Mouse (Mus musculus): ENCODE data around the gene Osbpl10. TPM values are rescaled to one million over a fixed set of nuclear protein-coding genes. Genes with fewer than 3 reads are reported as not detected.
"Not testable (repeated sequence)": the region's sequence is repeated elsewhere in the genome, so short reads cannot be mapped to it uniquely, and the experiment has no call there.

Osbpl10 gene
- polyA plus RNA-seq, 1 experiment from 2014 or later = 1.4 TPM

DNA sequence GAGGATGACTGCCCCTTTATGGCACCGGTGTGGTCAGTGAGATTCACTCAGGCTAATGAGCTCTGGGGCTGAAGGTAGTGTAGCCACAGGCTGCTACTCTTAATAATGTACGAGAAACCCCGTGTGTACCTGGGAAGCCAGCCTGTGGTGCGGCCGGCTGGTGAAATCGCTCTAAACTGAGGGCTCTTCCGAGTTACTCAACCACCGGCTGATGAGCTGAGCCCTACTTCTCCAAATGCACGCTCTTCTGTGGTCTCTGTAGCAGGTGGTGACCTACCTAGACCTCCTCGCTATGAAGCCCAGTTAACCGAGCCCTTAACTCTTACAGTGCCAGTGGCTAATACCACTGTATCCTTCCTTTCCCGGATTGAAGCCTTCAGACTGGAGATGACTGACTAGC is 34.0 kb downstream of the Osbpl10 start:
- H3K27ac ChIP-seq (ENCODE audit: low read length) = no peak overlapping the region
- no peak overlapping the region for H3K4me2 ChIP-seq (ENCODE audit: low read depth, low read length)
- no peaks in the 10 kb centered on the region for H3K4me1 ChIP-seq (ENCODE audit: control insufficient read depth, insufficient read depth, low read length)
- no peak overlapping the region for H3K9ac ChIP-seq (ENCODE audit: low read depth, low read length)
- H3K27me3 ChIP-seq (replicated peaks; ENCODE audit: control insufficient read depth, insufficient read depth, low read length) = no peaks in the 10 kb centered on the region
- H3K36me3 ChIP-seq (ENCODE audit: control insufficient read depth, insufficient read depth, low read length) = no peaks in the 10 kb centered on the region
- ATAC-seq = no peak
- WGBS = 59% methylated on average over 12 of the region's 12 CpGs
- no peak overlapping the region for H3K4me3 ChIP-seq (ENCODE audit: low read length)
- peaks cover 16% of the 10 kb centered on the region for H3K9me3 ChIP-seq (ENCODE audit: control insufficient read depth, low read length)

DNA sequence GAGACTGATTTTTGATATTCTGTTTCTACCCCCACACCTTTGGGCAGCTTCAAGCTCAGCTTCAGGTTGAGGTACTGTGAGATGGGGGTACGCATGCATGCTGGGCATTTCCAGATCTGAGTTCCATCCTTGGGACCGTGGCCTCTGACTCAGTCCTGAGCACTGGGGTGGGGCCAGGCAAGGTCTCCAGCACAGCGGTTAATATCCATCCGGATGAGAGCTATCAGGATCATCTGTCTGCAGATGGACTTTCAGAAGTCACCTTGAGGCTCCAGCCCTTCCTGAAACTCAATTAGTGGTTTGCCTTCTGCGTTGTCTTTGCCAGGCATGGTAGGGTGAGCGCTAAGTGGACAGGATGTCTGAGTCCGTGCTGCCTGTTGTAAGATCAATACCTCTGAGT is 41.8 kb downstream of the Osbpl10 start:
- H3K27ac ChIP-seq (ENCODE audit: low read length) = no peak overlapping the region
- no peak overlapping the region for H3K9ac ChIP-seq (ENCODE audit: low read depth, low read length)
- H3K9me3 ChIP-seq (ENCODE audit: control insufficient read depth, low read length) = peaks cover 10% of the 10 kb centered on the region; the same call in 1 of the 2 replicates
- no peak overlapping the region for H3K4me2 ChIP-seq (ENCODE audit: low read depth, low read length)
- no peaks in the 10 kb centered on the region for H3K27me3 ChIP-seq (replicated peaks; ENCODE audit: control insufficient read depth, insufficient read depth, low read length)
- 86% methylated on average over 7 of the region's 7 CpGs for WGBS
- H3K4me1 ChIP-seq (ENCODE audit: control insufficient read depth, insufficient read depth, low read length) = no peaks in the 10 kb centered on the region
- H3K4me3 ChIP-seq (ENCODE audit: low read length) = no peak overlapping the region
- H3K36me3 ChIP-seq (ENCODE audit: control insufficient read depth, insufficient read depth, low read length) = no peaks in the 10 kb centered on the region
- ATAC-seq = no peak

DNA sequence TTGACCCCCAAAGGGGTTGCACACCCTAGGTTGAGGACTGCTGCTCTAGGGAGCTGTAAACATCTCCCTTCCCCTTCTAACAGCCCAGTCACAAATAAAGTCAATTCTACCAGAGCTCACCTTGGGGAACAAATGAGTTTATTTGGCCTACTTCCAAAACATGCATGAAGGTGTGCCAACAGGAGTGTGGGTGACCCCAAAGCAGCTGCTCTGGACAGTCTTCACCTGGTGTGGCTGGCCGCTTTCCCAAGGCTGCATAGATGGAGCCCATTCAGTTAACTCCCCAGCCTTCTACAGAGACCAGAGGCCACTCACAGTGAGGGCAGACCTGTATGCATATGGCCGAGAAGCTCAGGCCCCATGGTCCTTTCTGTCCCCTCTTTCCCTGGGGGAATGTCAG is 43.0 kb downstream of the Osbpl10 start:
- Histone ChIP-seq H3K4me1 (ENCODE audit: control insufficient read depth, insufficient read depth, low read length) (no peaks in the 10 kb centered on the region), H3K36me3 (ENCODE audit: control insufficient read depth, insufficient read depth, low read length) (no peaks in the 10 kb centered on the region), H3K27me3 (replicated peaks; ENCODE audit: control insufficient read depth, insufficient read depth, low read length) (no peaks in the 10 kb centered on the region), H3K27ac (ENCODE audit: low read length) (no peak overlapping the region), H3K9ac (ENCODE audit: low read depth, low read length) (no peak overlapping the region), H3K4me3 (ENCODE audit: low read length) (no peak overlapping the region), H3K4me2 (ENCODE audit: low read depth, low read length) (no peak overlapping the region), H3K9me3 (ENCODE audit: control insufficient read depth, low read length) (peaks cover 5% of the 10 kb centered on the region; the same call in 1 of the 2 replicates)
- 88% methylated on average over 2 of the region's 2 CpGs for WGBS
- ATAC-seq = 0 out of 2 replicates have a peak, but pooled peaks have one; percentile 63

DNA sequence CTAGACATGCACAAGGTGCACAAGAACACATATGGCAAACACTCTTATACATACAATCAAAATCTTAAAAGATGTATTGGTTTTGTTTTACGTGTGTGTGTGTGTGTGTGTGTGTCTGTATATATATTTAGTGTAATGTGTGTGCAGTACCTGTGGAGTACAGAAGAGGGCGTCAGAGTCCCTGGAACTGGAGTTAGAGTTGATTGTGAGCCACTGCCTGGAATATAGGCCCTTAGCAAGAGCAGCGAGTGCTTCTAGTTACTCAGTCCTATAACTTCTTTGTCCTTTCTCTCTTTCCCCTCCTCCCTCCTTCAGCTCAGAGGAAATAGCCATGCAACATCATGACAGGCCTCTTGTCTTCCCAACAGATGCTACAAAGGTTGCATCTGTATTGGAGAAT is 44.8 kb downstream of the Osbpl10 start:
- no peak overlapping the region for H3K9ac ChIP-seq (ENCODE audit: low read depth, low read length)

DNA sequence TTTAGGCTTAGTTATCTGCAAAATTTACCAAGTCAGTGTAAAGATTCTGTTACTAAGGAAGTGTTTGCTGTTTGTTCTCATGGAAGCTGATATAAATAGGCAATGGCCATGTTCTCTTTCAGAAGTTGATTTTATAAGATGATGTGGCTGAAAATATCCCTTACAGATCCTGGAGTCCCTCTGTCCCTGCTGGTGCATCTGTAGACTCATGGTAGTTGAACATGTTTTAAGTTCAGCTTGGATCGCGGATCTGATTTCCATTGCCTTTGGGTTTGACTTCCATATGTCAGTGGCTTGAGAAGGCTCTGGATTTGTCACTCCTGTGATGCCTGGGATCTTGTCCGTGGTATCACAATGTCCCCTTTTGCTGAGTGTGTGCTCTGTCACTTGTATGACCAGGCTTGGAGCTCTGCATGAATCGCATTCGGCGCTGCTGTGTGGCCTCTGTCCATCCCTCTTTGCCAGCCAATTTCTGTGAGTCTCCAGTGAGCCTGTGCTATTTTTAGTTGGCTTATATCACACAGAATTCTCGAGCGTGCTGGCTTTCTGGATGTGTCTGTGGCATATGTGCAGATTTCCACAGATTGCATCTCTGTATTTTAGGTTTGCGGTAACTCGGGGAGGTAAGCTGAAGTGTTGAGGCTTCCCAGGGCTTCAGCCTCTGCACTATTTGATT is 45.5 kb downstream of the Osbpl10 start:
- H3K9ac ChIP-seq (ENCODE audit: low read depth, low read length) = no peak overlapping the region
- no peak overlapping the region for H3K27ac ChIP-seq (ENCODE audit: low read length)
- H3K9me3 ChIP-seq (ENCODE audit: control insufficient read depth, low read length) = peaks cover 5% of the 10 kb centered on the region; the same call in 1 of the 2 replicates
- no peaks in the 10 kb centered on the region for H3K4me1 ChIP-seq (ENCODE audit: control insufficient read depth, insufficient read depth, low read length)
- 88% methylated on average over 10 of the region's 10 CpGs for WGBS
- no peak for ATAC-seq
- H3K27me3 ChIP-seq (replicated peaks; ENCODE audit: control insufficient read depth, insufficient read depth, low read length) = no peaks in the 10 kb centered on the region
- no peak overlapping the region for H3K4me2 ChIP-seq (ENCODE audit: low read depth, low read length)
- no peak overlapping the region for H3K4me3 ChIP-seq (ENCODE audit: low read length)
- H3K36me3 ChIP-seq (ENCODE audit: control insufficient read depth, insufficient read depth, low read length) = no peaks in the 10 kb centered on the region

More for the DNA sequence above, 44.8 kb downstream of the Osbpl10 start:
- Histone ChIP-seq H3K4me3 (ENCODE audit: low read length) (no peak overlapping the region), H3K4me2 (ENCODE audit: low read depth, low read length) (no peak overlapping the region), H3K36me3 (ENCODE audit: control insufficient read depth, insufficient read depth, low read length) (no peaks in the 10 kb centered on the region), H3K4me1 (ENCODE audit: control insufficient read depth, insufficient read depth, low read length) (no peaks in the 10 kb centered on the region), H3K9me3 (ENCODE audit: control insufficient read depth, low read length) (peaks cover 5% of the 10 kb centered on the region; the same call in 1 of the 2 replicates), H3K27ac (ENCODE audit: low read length) (no peak overlapping the region), H3K27me3 (replicated peaks; ENCODE audit: control insufficient read depth, insufficient read depth, low read length) (no peaks in the 10 kb centered on the region)
- ATAC-seq = no peak
- 81% methylated on average over 3 of the region's 3 CpGs for WGBS

DNA sequence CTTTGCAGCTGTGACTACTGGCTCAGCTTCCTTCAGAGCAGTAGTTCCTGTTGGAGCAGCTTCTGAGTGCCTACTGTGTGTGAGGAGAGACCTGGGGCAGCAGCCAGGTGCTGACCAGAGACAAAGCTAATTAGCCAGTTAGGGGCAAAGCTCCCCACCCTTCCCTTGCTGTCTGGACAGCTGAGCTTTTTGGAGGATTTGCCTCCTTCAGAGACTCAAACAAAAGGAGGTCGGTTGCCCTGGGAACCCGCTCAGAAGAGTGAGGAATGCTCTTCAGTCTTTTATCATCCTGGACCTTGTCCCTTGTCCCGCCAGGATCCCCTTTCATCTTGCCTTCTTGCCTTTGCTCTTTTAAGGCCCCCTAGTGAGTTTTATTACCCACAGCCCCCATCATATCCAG is 50.9 kb downstream of the Osbpl10 start:
- Histone ChIP-seq H3K4me1 (ENCODE audit: control insufficient read depth, insufficient read depth, low read length) (0 out of 2 replicates have a peak, but pooled peaks cover 4% of the 10 kb centered on the region), H3K9ac (ENCODE audit: low read depth, low read length) (no peak overlapping the region), H3K9me3 (ENCODE audit: control insufficient read depth, low read length) (no peaks in the 10 kb centered on the region), H3K4me2 (ENCODE audit: low read depth, low read length) (no peak overlapping the region), H3K27me3 (replicated peaks; ENCODE audit: control insufficient read depth, insufficient read depth, low read length) (no peaks in the 10 kb centered on the region), H3K4me3 (ENCODE audit: low read length) (no peak overlapping the region), H3K27ac (ENCODE audit: low read length) (no peak overlapping the region), H3K36me3 (ENCODE audit: control insufficient read depth, insufficient read depth, low read length) (no peaks in the 10 kb centered on the region)
- ATAC-seq = no peak
- 19% methylated on average over 3 of the region's 3 CpGs for WGBS

DNA sequence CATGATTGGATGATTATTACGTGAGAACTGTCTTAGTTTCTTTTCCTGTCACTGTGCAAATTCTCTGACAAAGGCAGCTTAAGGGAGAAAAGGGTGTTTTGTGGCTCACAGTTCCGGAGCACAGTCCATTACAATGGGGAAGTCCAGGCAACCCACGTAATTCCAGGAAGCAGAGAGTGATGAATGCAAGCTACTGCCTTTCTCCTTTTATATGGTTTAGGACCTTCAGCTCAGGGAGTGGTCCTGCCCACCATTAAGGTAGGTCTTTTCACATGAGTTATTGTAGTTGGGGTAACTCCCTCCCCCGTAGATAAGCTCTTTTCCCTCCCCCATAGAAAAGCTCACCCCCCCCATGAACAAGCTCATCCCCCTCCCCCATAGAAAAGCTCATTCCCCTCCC is 52.2 kb downstream of the Osbpl10 start:
- no peak for ATAC-seq
- Histone ChIP-seq H3K9me3 (ENCODE audit: control insufficient read depth, low read length) (no peaks in the 10 kb centered on the region), H3K9ac (ENCODE audit: low read depth, low read length) (no peak overlapping the region), H3K4me2 (ENCODE audit: low read depth, low read length) (no peak overlapping the region), H3K36me3 (ENCODE audit: control insufficient read depth, insufficient read depth, low read length) (no peaks in the 10 kb centered on the region), H3K4me1 (ENCODE audit: control insufficient read depth, insufficient read depth, low read length) (0 out of 2 replicates have a peak, but pooled peaks cover 4% of the 10 kb centered on the region), H3K27me3 (replicated peaks; ENCODE audit: control insufficient read depth, insufficient read depth, low read length) (no peaks in the 10 kb centered on the region), H3K27ac (ENCODE audit: low read length) (no peak overlapping the region), H3K4me3 (ENCODE audit: low read length) (no peak overlapping the region)
- WGBS = 74% methylated on average over 4 of the region's 4 CpGs

DNA sequence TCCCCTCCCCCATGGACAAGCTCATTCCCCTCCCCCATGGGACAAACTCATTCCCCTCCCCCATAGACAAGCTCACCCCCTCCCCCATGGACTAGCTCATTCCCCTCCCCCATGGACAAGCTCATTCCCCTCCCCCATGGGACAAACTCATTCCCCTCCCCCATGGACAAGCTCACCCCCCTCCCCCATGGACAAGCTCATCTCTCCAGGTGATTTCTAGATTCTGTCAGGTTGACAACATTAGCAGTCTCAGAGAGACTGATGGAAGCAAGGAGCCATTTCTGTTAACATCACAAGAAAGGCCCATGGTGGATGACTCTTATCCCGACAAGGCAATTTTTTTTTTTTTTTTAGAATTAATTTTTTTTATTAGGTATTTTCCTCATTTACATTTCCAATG is 52.7 kb downstream of the Osbpl10 start:
- H3K36me3 ChIP-seq (ENCODE audit: control insufficient read depth, insufficient read depth, low read length); H3K4me2 ChIP-seq (ENCODE audit: low read depth, low read length); H3K4me1 ChIP-seq (ENCODE audit: control insufficient read depth, insufficient read depth, low read length); ATAC-seq; H3K9ac ChIP-seq (ENCODE audit: low read depth, low read length); H3K27me3 ChIP-seq (replicated peaks; ENCODE audit: control insufficient read depth, insufficient read depth, low read length); H3K27ac ChIP-seq (ENCODE audit: low read length); H3K9me3 ChIP-seq (ENCODE audit: control insufficient read depth, low read length); H3K4me3 ChIP-seq (ENCODE audit: low read length): not testable (repeated sequence)
- WGBS = 92% methylated on average over 1 of the region's 1 CpGs

DNA sequence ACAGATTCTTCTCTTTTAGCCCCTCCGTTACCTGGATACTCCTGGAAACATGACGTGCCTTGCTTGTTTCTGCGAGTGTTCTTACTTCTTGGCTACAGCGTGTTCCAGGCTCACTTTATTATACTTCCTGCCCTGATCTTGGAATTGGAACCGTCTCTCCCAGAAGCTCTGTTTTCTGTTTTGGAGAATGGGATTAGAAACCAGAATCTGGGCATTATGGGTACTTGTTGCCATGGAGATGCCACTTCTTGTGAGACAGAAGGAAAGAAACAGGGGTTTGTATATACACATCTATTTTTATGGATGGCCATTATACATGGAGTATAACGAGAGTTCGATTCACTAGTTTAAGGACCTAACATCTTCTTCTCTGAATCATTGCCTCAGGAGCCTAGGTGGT is 54.4 kb downstream of the Osbpl10 start:
- Histone ChIP-seq H3K27me3 (replicated peaks; ENCODE audit: control insufficient read depth, insufficient read depth, low read length) (no peaks in the 10 kb centered on the region), H3K27ac (ENCODE audit: low read length) (no peak overlapping the region), H3K9ac (ENCODE audit: low read depth, low read length) (no peak overlapping the region), H3K4me2 (ENCODE audit: low read depth, low read length) (no peak overlapping the region), H3K4me3 (ENCODE audit: low read length) (no peak overlapping the region), H3K9me3 (ENCODE audit: control insufficient read depth, low read length) (no peaks in the 10 kb centered on the region), H3K36me3 (ENCODE audit: control insufficient read depth, insufficient read depth, low read length) (no peaks in the 10 kb centered on the region), H3K4me1 (ENCODE audit: control insufficient read depth, insufficient read depth, low read length) (0 out of 2 replicates have a peak, but pooled peaks cover 4% of the 10 kb centered on the region)
- WGBS = 82% methylated on average over 7 of the region's 7 CpGs
- ATAC-seq = no peak

DNA sequence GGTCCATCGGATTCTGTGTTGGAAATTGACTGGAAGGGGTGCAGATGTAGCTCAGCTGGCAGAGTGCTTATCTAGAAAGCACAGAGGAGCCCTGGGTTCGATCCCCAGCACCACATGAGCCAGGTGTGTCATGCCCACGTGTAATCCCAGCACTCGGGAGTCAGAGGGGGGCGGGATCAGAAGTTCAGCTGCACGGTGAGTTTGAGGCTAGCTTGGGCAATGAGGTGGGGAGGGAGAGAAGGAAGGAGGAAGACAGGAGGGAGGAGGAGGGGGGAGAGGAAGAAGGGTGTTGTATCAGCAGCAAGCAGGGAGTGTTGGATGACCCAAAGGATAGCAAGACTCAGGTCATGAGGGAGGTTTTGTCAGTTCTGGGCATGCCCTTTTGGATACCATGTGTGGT is 55.9 kb downstream of the Osbpl10 start:
- Histone ChIP-seq H3K27ac (ENCODE audit: low read length) (no peak overlapping the region), H3K9ac (ENCODE audit: low read depth, low read length) (no peak overlapping the region), H3K27me3 (replicated peaks; ENCODE audit: control insufficient read depth, insufficient read depth, low read length) (no peaks in the 10 kb centered on the region), H3K36me3 (ENCODE audit: control insufficient read depth, insufficient read depth, low read length) (no peaks in the 10 kb centered on the region), H3K9me3 (ENCODE audit: control insufficient read depth, low read length) (no peaks in the 10 kb centered on the region), H3K4me1 (ENCODE audit: control insufficient read depth, insufficient read depth, low read length) (0 out of 2 replicates have a peak, but pooled peaks cover 7% of the 10 kb centered on the region), H3K4me2 (ENCODE audit: low read depth, low read length) (no peak overlapping the region), H3K4me3 (ENCODE audit: low read length) (no peak overlapping the region)
- WGBS = 71% methylated on average over 6 of the region's 6 CpGs
- no peak for ATAC-seq
